Mouse (Mus musculus): ENCODE results near the gene Nhlh2. TPM values are rescaled to one million over a fixed set of nuclear protein-coding genes. Genes with fewer than 3 reads are reported as not detected.

The Nhlh2 gene
- polyA plus RNA-seq, 1 experiment from 2014 or later, result 3.0 TPM

- Histone ChIP-seq H3K4me1 (ENCODE audit: control insufficient read depth, insufficient read depth, low read length) (0 out of 2 replicates have a peak, but pooled peaks cover 3% of the 10 kb centered on the region), H3K9me3 (ENCODE audit: control insufficient read depth, low read length) (no peaks in the 10 kb centered on the region), H3K9ac (ENCODE audit: low read depth, low read length) (no peak overlapping the region), H3K36me3 (ENCODE audit: control insufficient read depth, insufficient read depth, low read length) (no peaks in the 10 kb centered on the region), H3K27me3 (replicated peaks; ENCODE audit: control insufficient read depth, insufficient read depth, low read length) (peaks cover 32% of the 10 kb centered on the region), H3K27ac (replicated peaks; ENCODE audit: low read depth, low read length) (no peak overlapping the region), H3K4me3 (ENCODE audit: low read depth, low read length) (no peak overlapping the region), H3K4me2 (ENCODE audit: low read depth, low read length) (no peak overlapping the region)
- DNase-seq (ENCODE audit: low spot score), result no peak
- 38% methylated on average over 1 of the region's 1 CpGs for WGBS
- ATAC-seq (ENCODE audit: low read depth), result no peak
Measured at GRCm38 (mm10) chr3:102020604-102021003, 10.7 kb downstream of the Nhlh2 start.

GRCm38 (mm10) chr3:102022721-102023120, 12.8 kb downstream of the Nhlh2 start:
- no peak for ATAC-seq (ENCODE audit: low read depth)
- 4% methylated on average over 2 of the region's 2 CpGs for WGBS
- no peak for DNase-seq (ENCODE audit: low spot score)
- Histone ChIP-seq H3K9me3 (ENCODE audit: control insufficient read depth, low read length) (no peaks in the 10 kb centered on the region), H3K4me3 (ENCODE audit: low read depth, low read length) (no peak overlapping the region), H3K9ac (ENCODE audit: low read depth, low read length) (no peak overlapping the region), H3K27me3 (replicated peaks; ENCODE audit: control insufficient read depth, insufficient read depth, low read length) (peaks cover 19% of the 10 kb centered on the region), H3K4me1 (ENCODE audit: control insufficient read depth, insufficient read depth, low read length) (0 out of 2 replicates have a peak, but pooled peaks cover 3% of the 10 kb centered on the region), H3K27ac (replicated peaks; ENCODE audit: low read depth, low read length) (no peak overlapping the region), H3K36me3 (ENCODE audit: control insufficient read depth, insufficient read depth, low read length) (no peaks in the 10 kb centered on the region), H3K4me2 (ENCODE audit: low read depth, low read length) (no peak overlapping the region)

- H3K9ac ChIP-seq (ENCODE audit: low read depth, low read length), result peak overlapping the region; percentile 40
Measured at GRCm38 (mm10) chr3:102023337-102023736, 13.5 kb downstream of the Nhlh2 start.

GRCm38 (mm10) chr3:102023829-102024228, 14.0 kb downstream of the Nhlh2 start:
- H3K36me3 ChIP-seq (ENCODE audit: control insufficient read depth, insufficient read depth, low read length), result no peaks in the 10 kb centered on the region
- H3K4me2 ChIP-seq (ENCODE audit: low read depth, low read length), result peak overlapping the region; percentile 66
- H3K27me3 ChIP-seq (replicated peaks; ENCODE audit: control insufficient read depth, insufficient read depth, low read length), result peaks cover 19% of the 10 kb centered on the region
- H3K9ac ChIP-seq (ENCODE audit: low read depth, low read length), result peak overlapping the region; percentile 40
- no peaks in the 10 kb centered on the region for H3K9me3 ChIP-seq (ENCODE audit: control insufficient read depth, low read length)
- 0 out of 2 replicates have a peak, but pooled peaks cover 3% of the 10 kb centered on the region for H3K4me1 ChIP-seq (ENCODE audit: control insufficient read depth, insufficient read depth, low read length)
- H3K27ac ChIP-seq (replicated peaks; ENCODE audit: low read depth, low read length), result no peak overlapping the region
- DNase-seq (ENCODE audit: low spot score) (peak; percentile 24), ATAC-seq (ENCODE audit: low read depth) (no peak)
- 19% methylated on average over 5 of the region's 5 CpGs for WGBS
- peak overlapping the region; percentile 32 for H3K4me3 ChIP-seq (ENCODE audit: low read depth, low read length)

More at GRCm38 (mm10) chr3:102023337-102023736, 13.5 kb downstream of the Nhlh2 start:
- Histone ChIP-seq H3K4me2 (ENCODE audit: low read depth, low read length) (peak overlapping the region; percentile 66), H3K4me1 (ENCODE audit: control insufficient read depth, insufficient read depth, low read length) (0 out of 2 replicates have a peak, but pooled peaks cover 3% of the 10 kb centered on the region), H3K4me3 (ENCODE audit: low read depth, low read length) (peak overlapping the region; percentile 32), H3K27me3 (replicated peaks; ENCODE audit: control insufficient read depth, insufficient read depth, low read length) (peaks cover 19% of the 10 kb centered on the region), H3K27ac (replicated peaks; ENCODE audit: low read depth, low read length) (no peak overlapping the region), H3K36me3 (ENCODE audit: control insufficient read depth, insufficient read depth, low read length) (no peaks in the 10 kb centered on the region), H3K9me3 (ENCODE audit: control insufficient read depth, low read length) (no peaks in the 10 kb centered on the region)
- peak; percentile 45 for DNase-seq (ENCODE audit: low spot score)
- under 1% methylated on average over 29 of the region's 31 CpGs for WGBS
- peak; percentile 54 for ATAC-seq (ENCODE audit: low read depth)

GRCm38 (mm10) chr3:102024981-102025451, 15.1 kb downstream of the Nhlh2 start:
- peaks cover 19% of the 10 kb centered on the region for H3K27me3 ChIP-seq (replicated peaks; ENCODE audit: control insufficient read depth, insufficient read depth, low read length)

GRCm38 (mm10) chr3:102025659-102026058, 15.8 kb downstream of the Nhlh2 start:
- H3K4me1 ChIP-seq (ENCODE audit: control insufficient read depth, insufficient read depth, low read length), result 0 out of 2 replicates have a peak, but pooled peaks cover 3% of the 10 kb centered on the region
- H3K4me2 ChIP-seq (ENCODE audit: low read depth, low read length), result no peak overlapping the region
- no peak for DNase-seq (ENCODE audit: low spot score)
- H3K9ac ChIP-seq (ENCODE audit: low read depth, low read length), result no peak overlapping the region
- peaks cover 19% of the 10 kb centered on the region for H3K27me3 ChIP-seq (replicated peaks; ENCODE audit: control insufficient read depth, insufficient read depth, low read length)
- no peak overlapping the region for H3K4me3 ChIP-seq (ENCODE audit: low read depth, low read length)
- H3K36me3 ChIP-seq (ENCODE audit: control insufficient read depth, insufficient read depth, low read length), result no peaks in the 10 kb centered on the region
- no peaks in the 10 kb centered on the region for H3K9me3 ChIP-seq (ENCODE audit: control insufficient read depth, low read length)
- WGBS, result 74% methylated on average over 5 of the region's 5 CpGs
- ATAC-seq (ENCODE audit: low read depth), result no peak
- H3K27ac ChIP-seq (replicated peaks; ENCODE audit: low read depth, low read length), result no peak overlapping the region

More at GRCm38 (mm10) chr3:102024981-102025451, 15.1 kb downstream of the Nhlh2 start:
- Histone ChIP-seq H3K9me3 (ENCODE audit: control insufficient read depth, low read length) (no peaks in the 10 kb centered on the region), H3K27ac (replicated peaks; ENCODE audit: low read depth, low read length) (no peak overlapping the region), H3K4me3 (ENCODE audit: low read depth, low read length) (no peak overlapping the region), H3K36me3 (ENCODE audit: control insufficient read depth, insufficient read depth, low read length) (no peaks in the 10 kb centered on the region), H3K4me2 (ENCODE audit: low read depth, low read length) (no peak overlapping the region), H3K9ac (ENCODE audit: low read depth, low read length) (no peak overlapping the region), H3K4me1 (ENCODE audit: control insufficient read depth, insufficient read depth, low read length) (0 out of 2 replicates have a peak, but pooled peaks cover 3% of the 10 kb centered on the region)
- no peak for DNase-seq (ENCODE audit: low spot score)
- WGBS, result 49% methylated on average over 9 of the region's 9 CpGs
- ATAC-seq (ENCODE audit: low read depth), result 0 out of 2 replicates have a peak, but pooled peaks have one; percentile 45

GRCm38 (mm10) chr3:102027880-102028279, 18.0 kb downstream of the Nhlh2 start:
- peaks cover 6% of the 10 kb centered on the region; the same call in 1 of the 2 replicates for H3K27me3 ChIP-seq (replicated peaks; ENCODE audit: control insufficient read depth, insufficient read depth, low read length)
- no peak for DNase-seq (ENCODE audit: low spot score)
- WGBS, result 57% methylated on average over 6 of the region's 6 CpGs
- no peak for ATAC-seq (ENCODE audit: low read depth)
- H3K4me1 ChIP-seq (ENCODE audit: control insufficient read depth, insufficient read depth, low read length), result 0 out of 2 replicates have a peak, but pooled peaks cover 3% of the 10 kb centered on the region
- no peak overlapping the region for H3K4me2 ChIP-seq (ENCODE audit: low read depth, low read length)
- H3K4me3 ChIP-seq (ENCODE audit: low read depth, low read length), result no peak overlapping the region
- no peak overlapping the region for H3K9ac ChIP-seq (ENCODE audit: low read depth, low read length)
- no peaks in the 10 kb centered on the region for H3K36me3 ChIP-seq (ENCODE audit: control insufficient read depth, insufficient read depth, low read length)
- no peaks in the 10 kb centered on the region for H3K9me3 ChIP-seq (ENCODE audit: control insufficient read depth, low read length)
- H3K27ac ChIP-seq (replicated peaks; ENCODE audit: low read depth, low read length), result no peak overlapping the region

- ATAC-seq (ENCODE audit: low read depth) (no peak), DNase-seq (ENCODE audit: low spot score) (no peak)
- H3K4me1 ChIP-seq (ENCODE audit: control insufficient read depth, insufficient read depth, low read length), result no peaks in the 10 kb centered on the region
- H3K9ac ChIP-seq (ENCODE audit: low read depth, low read length), result no peak overlapping the region
- H3K4me2 ChIP-seq (ENCODE audit: low read depth, low read length), result no peak overlapping the region
- H3K27me3 ChIP-seq (replicated peaks; ENCODE audit: control insufficient read depth, insufficient read depth, low read length), result no peaks in the 10 kb centered on the region
- WGBS, result 89% methylated on average over 5 of the region's 5 CpGs
- no peak overlapping the region for H3K4me3 ChIP-seq (ENCODE audit: low read depth, low read length)
- H3K36me3 ChIP-seq (ENCODE audit: control insufficient read depth, insufficient read depth, low read length), result no peaks in the 10 kb centered on the region
- H3K27ac ChIP-seq (replicated peaks; ENCODE audit: low read depth, low read length), result no peak overlapping the region
- H3K9me3 ChIP-seq (ENCODE audit: control insufficient read depth, low read length), result no peaks in the 10 kb centered on the region
Measured at GRCm38 (mm10) chr3:102037806-102038205, 27.9 kb downstream of the Nhlh2 start.

- no peaks in the 10 kb centered on the region; the same call in 1 of the 2 replicates for H3K27me3 ChIP-seq (replicated peaks; ENCODE audit: control insufficient read depth, insufficient read depth, low read length)
- H3K4me1 ChIP-seq (ENCODE audit: control insufficient read depth, insufficient read depth, low read length), result no peaks in the 10 kb centered on the region
- ATAC-seq (ENCODE audit: low read depth) (no peak), DNase-seq (ENCODE audit: low spot score) (no peak)
- no peak overlapping the region for H3K4me2 ChIP-seq (ENCODE audit: low read depth, low read length)
- no peaks in the 10 kb centered on the region for H3K36me3 ChIP-seq (ENCODE audit: control insufficient read depth, insufficient read depth, low read length)
- no peaks in the 10 kb centered on the region for H3K9me3 ChIP-seq (ENCODE audit: control insufficient read depth, low read length)
- no peak overlapping the region for H3K9ac ChIP-seq (ENCODE audit: low read depth, low read length)
- WGBS, result 72% methylated on average over 6 of the region's 6 CpGs
- H3K4me3 ChIP-seq (ENCODE audit: low read depth, low read length), result no peak overlapping the region
- no peak overlapping the region for H3K27ac ChIP-seq (replicated peaks; ENCODE audit: low read depth, low read length)
Measured at GRCm38 (mm10) chr3:102038608-102039007, 28.7 kb downstream of the Nhlh2 start.

All from embryonic facial prominence, embryonic 14.5 days (tissue).